Mouse (Mus musculus): ENCODE results near the gene Rpl36.
A peak's percentile ranks its signal among the peaks of the same experiment; 100 is the strongest.

The Rpl36 gene

DNA sequence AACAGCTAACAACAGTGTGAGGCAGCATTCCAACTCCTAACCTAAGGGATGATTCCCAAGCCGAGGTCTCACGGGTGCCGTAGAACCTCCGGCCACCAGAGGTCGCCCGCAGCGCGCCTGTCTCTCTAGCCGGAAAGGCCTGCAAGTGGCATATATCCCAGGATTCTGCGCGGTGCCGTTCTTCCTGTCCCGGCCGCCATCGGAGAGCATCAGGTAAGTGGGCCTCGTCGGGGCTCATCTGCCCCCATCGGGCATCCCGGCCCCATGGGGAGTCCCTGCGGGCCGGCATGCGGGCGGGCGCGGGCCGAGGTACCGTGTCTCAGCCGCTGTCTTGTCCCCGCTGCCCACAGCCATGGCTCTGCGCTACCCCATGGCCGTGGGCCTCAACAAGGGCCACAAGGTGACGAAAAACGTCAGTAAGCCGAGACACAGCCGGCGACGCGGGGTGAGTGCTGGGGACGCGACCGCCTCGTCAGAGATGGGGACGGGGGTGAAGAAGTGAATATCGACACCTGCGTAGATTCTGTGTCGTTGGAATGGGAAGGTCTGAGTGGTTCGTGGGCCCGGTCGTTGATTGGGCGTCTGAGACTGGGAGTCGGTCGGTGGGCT lies at the start of gene Rpl36:
TSS of gene Rpl36 (plus strand) at position 181 of the 609 bp plus-strand sequence.
- DNase-seq = peak; percentile 95

DNA sequence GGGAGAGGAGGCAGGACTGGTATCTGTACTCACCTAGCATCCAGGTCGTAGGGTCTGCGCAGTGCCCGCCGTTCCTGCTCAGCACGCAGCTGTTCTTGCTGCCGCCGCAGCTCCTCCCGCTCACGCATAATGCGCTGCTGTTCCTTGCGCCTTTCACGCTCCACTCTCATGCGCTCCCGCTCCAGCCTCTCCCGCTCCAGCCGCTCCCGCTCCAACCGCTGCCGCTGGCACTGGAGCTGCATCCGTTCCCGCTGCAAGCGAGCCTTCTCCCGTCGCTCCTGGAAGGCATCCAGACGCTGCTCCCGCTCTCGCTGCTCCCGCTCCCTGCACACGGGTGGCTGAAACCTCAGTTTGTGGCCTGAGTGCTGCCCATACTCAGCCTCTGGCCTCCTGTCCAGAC lies 46.9 kb upstream of the Rpl36 start:
- no peak for DNase-seq

DNA sequence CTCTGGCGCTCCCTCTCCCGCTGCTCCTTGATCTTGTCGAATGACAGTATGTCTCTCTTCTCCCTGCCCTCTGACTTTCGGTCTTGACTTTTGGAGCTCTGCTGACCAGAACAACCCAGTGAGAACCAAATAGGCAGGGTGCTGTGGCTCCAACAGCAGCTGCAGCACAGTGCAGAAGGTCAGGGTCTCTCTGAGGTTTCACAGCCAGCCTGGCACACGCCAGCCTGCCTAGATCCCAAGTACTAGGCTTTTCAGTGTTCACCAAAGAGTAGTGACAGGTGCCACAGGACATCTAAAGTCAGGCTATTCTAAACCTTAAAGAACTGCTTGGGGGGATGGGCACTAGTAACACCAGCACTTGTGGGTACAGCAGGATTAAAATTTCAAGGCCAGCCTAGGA lies 46.3 kb upstream of the Rpl36 start:
- DNase-seq = no peak

DNA sequence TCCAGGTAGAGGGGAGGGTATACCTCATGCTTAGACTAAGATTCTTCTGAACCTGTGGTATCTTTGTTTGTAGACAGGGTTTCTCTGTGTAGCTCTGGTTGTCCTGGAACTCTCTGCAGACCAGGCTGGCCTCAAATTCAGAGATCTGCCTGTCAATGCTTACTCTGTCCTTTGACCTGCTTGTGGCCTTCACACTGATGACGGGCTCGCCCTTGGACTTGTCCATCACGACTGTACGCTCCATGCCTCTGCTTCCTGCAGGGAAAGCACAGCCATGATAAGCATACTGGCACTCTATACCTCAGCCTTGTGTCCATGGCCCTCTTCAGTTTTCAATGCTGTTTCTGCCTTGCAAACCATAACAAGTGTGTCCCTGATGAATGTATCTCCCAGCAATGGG lies 45.8 kb upstream of the Rpl36 start:
- DNase-seq = no peak

DNA sequence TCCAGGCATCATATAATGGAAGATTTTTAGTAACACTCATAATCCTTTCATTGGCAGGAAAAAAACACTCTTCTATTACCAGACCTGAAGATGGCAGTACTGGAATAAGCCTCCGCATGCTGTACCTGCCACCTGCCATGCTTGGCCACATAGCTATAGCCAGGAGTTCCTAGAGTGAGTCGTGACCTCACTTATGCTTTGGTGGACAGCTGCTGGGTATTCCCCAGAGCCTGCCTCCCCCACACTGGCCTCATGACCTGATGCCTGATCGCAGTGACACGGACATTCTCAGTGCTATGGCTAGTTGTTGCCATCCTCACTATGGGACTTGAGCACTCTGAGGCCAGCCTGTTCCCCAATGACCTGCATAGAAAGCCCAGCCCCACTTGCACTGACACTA lies 42.9 kb upstream of the Rpl36 start:
- DNase-seq = no peak

DNA sequence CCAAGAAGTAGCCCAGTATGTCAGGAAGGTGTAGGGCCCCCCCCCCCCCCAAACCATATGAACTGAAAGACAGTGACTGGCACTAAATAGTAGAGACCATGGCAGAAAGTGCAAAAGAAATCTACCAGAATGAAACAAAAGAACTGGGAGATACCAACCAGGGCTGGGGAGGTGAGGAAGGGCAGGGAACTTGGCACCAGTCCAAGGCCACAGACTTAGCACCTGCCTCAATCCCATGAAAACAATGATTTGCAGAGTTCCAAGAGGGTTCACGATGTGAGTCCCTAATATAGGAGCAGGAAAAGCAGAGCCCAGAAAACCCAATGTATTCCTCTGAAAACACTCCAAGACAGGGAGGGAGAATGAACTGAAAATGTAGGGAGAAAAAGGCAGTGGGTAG lies 41.1 kb upstream of the Rpl36 start:
- DNase-seq = no peak

DNA sequence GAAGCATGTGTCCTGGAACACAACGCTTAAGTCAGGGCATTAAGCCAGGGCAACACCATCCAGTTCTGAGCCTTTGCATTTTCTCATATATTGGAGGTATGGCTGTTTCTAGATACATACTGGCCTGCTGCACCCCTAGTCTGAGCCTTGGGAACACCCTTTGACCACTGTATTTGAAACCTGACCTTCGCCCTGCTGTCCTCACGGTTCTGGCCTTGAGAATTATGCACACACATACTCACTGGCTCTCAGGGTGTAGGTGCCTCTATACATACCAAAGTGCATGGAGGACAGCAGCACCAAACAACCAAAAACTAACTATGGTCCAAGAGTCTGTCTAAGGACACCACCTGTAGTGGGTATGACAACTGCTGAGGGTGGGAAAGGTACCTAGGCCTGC lies 40.3 kb upstream of the Rpl36 start:
- no peak for DNase-seq

DNA sequence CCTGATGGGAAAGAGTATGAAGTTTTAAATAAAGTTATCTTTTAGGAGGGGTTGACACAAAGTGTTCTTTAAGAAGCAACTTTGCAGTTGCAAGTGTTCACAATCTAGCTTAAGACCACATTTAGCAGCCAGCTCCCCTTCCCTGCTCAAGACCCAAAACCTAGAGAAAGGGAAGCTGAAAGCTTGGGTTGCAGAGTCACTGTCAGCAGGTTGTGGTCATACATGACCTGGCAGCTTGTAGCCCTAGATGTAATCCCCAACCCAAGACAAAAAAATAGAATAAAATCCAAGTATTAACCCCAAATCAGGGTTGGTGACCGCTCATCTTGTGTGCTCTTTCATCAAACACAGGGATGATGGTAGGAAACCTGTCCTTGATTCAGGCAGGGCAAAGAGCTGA lies 30.1 kb upstream of the Rpl36 start:
- DNase-seq = no peak

DNA sequence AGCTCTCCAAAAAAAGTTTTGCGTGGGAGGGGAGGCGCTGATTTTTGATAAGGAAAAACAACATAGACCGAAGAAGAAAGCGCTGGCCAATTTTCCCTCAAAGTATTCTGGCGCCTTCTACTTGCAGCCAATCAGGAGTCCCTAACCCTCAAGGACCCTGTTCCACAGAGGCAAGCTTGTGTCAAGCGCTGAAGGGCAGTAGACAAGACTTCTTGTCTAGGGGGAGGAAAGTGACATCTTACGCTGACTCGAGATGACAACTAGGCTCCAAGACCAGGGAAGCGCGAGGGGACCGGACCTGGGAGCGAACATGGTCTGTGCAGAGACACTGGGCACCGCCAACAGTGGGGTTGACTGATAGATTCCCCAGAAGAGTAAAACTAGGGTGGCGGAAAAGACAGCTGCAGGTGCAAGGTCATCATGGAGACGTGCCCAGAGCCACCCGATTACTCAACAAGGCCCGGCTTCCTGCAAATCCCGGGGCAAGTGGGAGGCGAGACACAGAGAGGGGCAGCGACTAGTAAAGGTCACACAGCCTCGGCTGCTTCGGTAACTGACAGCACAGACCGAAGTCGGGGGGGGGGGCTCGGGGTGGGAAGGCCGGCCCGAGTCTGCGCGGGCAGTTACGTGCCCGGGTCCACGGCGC lies 29.5 kb upstream of the Rpl36 start:
- DNase-seq = peak; percentile 32

DNA sequence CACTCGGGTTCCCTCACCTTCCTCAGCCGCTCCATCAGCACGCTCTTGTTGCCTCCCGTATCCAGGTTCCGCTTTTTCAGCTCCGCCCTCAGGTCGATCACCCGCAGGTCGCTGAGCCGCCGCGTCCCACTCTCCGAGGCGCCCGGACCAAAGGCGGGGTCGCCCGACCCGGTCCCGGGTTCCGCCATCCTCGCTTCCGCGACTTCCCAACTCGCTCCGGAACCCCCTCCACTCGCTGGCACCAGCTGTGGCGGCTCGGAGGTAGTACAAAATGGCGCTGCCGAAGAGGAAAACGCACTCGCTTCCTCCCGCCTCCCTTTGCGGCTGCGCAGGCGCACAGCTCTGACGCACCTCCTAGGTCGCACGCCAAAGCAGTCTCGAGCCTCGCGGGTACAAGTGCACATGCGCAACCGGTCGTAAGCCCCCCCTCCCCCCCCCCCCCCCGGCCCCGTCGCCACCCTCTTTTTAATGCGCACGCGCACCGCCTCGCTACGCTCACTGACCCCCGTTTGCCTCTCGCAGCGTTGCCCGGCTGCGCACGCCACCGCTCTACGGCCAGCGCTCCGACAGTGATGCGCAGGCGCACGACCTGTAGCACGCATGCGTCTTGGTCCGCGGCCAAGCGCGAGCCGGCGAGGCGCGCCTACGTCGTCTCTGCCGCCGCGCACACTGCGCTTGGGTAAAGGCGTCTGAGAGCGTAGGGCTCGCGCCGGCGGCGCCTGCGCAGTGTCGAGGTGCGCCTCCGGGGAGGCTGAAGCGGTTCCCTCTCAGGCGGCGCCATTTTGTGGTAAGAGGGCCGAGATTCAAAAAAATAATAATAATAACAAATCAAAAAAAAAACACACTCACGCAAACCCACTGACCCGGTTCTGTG lies 28.7 kb upstream of the Rpl36 start, which contains the start of the genes Safb2 and Safb:
TSS of gene Safb2 (minus strand) at position 329 of the 874 bp plus-strand sequence.
TSS of gene Safb (plus strand) at position 569 of the 874 bp plus-strand sequence.
- DNase-seq = peak; percentile 100

DNA sequence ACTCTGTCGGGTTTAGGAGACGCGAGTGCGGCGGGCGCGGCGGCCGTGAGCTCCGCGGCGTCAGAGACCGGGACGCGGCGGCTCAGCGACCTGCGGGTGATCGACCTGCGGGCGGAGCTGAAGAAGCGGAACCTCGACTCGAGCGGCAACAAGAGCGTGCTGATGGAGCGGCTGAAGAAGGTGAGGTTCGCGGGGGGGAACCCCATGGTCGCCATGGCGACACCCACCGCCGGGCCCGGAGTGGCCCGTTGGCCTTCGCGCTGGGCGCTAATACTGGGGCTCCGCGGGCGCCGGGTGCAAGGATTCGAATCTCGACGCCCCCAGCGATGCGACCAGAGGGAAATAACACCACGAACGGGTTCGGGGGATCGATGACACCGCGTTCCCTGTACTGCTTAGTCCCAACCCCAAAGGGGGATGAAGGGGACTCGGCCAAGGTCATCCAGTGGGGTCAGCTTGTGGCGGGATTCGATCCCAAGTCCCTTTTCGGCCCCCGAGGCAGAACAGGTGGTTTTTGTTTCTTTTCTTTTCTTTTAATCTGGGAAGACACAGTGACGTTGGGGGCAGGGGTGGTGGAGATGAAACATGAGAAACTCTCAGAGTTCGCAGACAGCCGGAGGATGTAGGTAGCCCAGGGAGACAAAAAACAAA lies 27.9 kb upstream of the Rpl36 start:
- DNase-seq = no peak

DNA sequence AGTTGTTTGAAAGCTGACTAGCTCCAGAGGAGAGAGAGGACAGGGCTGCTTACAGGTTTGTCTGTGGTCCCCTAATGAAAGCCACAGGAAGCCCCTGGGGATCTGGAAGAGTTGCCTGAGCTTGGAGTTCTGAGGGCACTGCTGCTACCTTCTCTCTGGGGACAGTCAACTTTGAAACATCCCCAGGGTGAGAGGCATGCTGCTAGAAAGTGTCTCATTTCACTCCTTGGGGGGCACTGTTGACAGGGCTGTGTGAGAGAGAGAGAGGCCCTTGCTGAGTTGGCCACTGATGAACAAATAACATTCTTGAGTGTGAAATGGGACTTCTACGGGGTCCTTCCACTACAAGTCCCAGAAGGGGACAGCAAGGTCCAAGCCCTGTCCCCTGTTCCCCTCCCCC lies 25.4 kb upstream of the Rpl36 start:
- no peak for DNase-seq

DNA sequence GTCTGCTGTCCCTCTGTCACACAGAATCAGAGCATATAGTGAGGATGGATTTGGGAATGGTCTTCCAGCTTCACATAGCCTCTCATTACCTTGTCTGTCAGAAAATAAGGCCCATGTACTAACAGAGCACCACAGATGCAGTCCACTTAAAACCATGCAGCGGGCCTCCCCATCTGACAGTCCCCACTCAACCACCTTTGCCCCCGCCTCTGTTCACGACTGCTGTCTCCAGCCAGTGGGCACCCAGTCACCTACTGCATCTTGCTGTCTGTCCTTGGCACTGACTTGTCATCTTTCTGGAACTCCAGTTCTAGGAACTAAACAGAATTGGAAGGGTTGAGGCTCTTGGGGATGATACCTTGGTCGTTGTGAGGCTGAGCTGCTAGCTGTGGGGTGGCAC lies 24.3 kb upstream of the Rpl36 start:
- DNase-seq = no peak

DNA sequence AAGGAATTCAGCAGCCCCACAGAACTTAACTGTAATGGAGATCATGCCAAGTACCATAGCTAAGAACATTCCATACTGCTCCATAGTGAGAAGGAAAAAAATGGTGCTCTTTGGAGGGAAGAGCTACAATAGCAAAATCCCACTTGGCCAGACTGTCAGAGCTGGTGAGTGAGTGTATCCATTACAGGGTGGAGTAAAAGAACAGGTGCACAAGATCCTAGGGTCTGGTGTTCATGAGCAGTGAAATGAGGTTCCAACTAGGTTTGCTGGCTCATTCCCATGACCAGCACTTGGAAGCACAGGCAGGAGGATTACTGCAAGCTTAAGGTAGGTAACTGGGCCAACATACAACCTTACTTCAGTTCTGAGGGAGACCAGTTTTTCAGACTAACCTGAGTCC lies 20.7 kb upstream of the Rpl36 start:
- DNase-seq = no peak

DNA sequence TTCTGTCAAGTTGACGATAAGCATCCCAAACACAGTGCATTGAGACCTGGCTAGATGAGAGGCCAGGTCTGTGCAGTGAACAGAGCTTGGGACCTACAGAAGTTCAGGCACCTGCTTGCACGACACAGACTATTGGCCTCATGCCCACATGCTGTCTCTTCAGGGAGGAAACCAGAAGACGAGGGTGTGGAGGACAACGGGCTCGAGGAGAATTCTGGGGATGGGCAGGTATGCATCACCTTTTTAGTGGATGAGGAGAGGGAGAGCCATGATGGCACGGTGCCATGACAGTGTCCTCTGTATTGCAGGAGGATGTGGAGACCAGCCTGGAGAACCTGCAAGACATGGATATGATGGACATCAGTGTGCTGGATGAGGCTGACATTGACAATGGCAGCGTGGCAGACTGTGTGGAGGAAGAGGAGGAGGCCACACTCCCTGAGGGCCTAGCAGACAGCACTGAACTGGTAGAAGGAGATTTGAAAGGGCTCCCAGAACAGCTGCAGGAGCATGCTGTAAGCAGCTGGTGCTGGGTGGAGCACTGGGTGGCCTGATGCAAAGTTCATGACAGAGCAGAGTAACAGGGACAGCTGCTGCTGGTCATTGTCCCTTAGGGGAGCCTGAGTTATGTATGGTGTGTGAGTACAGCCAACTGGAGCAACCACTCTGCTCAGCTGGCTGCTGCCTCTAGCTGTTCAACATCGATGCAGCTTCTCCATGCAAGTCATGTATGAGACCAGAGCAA lies 19.5 kb upstream of the Rpl36 start:
- DNase-seq = no peak

DNA sequence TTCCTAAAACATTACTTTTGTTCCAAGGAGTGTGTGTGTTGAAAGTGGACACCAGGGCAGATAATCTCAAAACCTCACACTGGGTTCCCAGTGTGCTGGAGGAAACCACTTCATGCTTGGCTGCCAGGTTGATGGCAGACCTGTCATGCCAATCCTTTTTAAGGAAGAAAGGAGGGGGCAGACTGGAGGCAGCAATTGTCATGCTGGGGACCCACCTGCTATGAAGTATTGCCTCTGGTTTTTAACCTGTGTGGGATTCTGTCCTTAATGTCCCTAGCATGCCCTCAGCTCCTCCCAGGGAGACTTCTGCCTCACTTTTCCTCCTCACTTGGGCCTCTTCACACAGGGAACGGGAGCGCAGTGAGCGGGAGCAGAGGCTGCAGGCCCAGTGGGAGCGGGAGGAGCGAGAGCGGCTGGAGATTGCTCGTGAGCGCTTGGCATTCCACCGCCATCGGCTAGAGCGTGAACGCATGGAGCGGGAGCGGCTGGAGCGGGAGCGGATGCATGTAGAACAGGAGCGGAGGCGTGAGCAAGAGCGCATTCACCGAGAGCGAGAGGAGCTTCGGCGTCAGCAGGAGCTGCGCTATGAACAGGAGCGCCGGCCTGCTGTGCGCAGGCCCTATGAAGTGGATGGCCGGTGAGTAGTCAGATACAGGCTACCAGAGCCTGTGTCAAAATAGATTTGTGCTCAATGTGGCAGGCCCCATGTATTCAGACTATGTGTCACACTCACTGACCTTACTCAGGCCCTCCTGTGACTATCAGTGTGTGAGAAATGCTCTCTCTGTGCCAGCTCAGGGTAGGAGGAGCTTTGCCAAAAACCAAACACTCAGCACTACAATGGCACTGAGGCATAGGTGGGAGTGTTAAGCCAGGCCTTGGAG lies 9.8 kb upstream of the Rpl36 start:
- DNase-seq = no peak

DNA sequence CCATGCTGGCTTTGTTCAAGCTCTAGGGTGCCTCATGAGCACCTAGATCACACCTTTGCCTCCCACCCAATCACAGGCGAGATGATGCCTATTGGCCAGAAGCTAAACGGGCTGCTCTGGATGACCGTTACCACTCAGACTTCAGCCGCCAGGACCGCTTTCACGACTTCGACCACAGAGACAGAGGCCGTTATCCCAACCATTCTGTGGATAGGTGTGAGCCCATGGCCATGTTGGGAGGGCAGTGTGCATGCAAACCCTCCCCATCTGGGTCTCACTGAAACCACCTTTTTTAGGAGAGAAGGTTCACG lies 9.2 kb upstream of the Rpl36 start:
- DNase-seq = no peak

DNA sequence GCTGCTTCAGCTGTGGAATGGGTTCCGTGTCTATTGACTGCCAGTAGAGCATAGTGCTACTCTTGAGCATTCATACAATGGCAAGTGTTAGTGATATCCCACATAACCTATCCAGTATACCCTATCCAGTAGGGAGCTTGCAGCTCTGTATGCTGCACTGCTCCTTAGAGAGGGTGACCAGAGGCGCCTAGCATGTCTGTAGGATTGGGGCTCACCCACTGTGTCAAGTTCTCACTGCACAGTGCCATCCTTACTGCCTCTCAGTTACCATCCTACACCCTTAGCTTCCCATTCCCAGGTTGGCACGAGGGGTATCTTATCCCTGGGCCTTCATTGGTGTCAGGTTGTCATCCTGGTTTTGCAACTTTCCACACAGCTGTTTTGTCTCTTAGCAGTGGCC lies 8.8 kb upstream of the Rpl36 start:
- DNase-seq = no peak

DNA sequence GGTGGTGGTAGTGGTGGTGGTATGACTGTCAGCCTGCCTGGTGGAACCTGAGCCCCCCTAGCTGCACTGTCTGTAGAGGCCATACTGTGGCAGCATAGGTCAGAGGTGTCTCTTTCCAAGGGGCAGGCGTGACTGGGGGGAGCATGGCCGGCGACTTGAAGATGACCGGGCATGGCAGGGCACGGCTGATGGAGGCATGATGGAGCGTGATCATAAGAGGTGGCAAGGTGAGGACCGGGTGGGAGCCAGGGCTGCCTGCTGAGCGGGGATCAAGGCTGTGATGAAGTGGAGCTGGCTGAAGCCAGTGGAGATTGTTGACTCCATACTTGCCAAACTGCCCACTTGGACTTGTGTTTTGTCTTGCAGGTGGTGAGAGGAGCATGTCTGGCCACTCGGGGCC lies 7.8 kb upstream of the Rpl36 start:
- no peak for DNase-seq

DNA sequence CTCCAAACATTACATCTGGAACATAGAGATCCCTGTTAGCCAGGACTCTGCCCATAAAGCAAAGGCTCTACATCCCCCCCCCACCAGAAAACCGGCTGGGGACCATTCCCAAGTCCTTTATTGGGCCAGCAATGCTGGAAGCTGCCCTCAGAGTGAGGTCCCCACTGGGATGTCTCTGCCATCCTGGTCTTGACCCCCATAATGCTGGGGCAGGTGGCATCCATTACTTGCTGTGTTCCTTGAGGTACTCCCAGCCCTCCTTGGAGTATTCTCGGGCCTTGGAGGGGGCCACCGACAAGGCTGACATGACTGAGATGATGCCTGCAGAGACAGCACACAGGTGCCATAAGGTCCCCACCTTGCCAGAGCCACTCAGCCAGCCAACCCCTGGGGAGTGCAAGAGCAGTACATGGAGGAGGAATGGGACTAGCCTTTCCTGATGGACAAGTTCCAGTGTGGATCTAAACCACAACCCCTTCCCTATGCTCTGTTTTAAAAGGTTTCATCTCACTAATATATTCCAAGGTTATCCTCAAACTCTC lies 5.6 kb upstream of the Rpl36 start:
- no peak for DNase-seq

DNA sequence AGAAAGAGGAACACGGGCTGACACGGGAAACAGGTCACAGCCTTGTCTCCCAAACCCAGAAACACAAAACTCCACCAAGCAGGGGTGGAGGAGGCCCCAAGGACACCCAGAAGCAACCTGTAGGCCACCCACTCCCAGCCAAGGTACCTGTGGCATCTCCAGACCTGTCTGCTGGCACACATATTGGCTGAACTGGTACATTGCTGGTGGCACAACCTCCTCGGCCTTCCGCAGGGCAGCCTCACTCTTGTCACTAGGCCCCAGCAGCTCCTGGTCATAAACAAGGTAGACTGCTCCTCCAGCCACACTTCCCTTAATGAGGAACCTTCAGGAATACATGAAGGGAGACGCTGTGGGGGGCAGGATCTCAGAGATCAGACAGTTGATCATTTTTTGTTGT lies 4.5 kb upstream of the Rpl36 start:
- no peak for DNase-seq
